Mouse (Mus musculus) megakaryocyte, embryonic 14.5 days (primary cell): ENCODE measurements around the gene Olfr175-ps1. TPM values are rescaled to one million over a fixed set of nuclear protein-coding genes. Genes with fewer than 3 reads are reported as not detected.

Experiments used
- H3K27me3 ChIP-seq: replicated peaks from 2 replicates; pipeline ENCODE3; 2012; ENCODE audit warnings: inconsistent platforms
- H3K36me3 ChIP-seq: replicated peaks from 2 replicates; pipeline ENCODE3; 2012; ENCODE audit warnings: low read length, inconsistent platforms, mixed read lengths
- H3K4me1 ChIP-seq: 2 replicates; pipeline ENCODE4 v1.6.1; 2012; ENCODE audit warnings: inconsistent platforms
- H3K4me3 ChIP-seq: replicated peaks from 2 replicates; pipeline ENCODE3; 2012; ENCODE audit warnings: moderate library complexity, mild to moderate bottlenecking, inconsistent platforms
- H3K9me3 ChIP-seq: 2 replicates; pipeline ENCODE4 v1.6.1; 2012; ENCODE audit warnings: inconsistent platforms
- FLI1 ChIP-seq: IDR thresholded peaks from 2 replicates; pipeline ENCODE4 v1.6.1; 2012; ENCODE audit warnings: low read length, inconsistent platforms, mixed read lengths
- GATA1 ChIP-seq: IDR thresholded peaks from 3 replicates; pipeline ENCODE4 v1.6.1; 2012; ENCODE audit warnings: mixed read lengths, low read length, inconsistent platforms, borderline replicate concordance
- polyA plus RNA-seq: library from polyadenylated mRNA; stranded (reverse); fragments of >175 nt; gene quantifications from 2 replicates; pipeline ENCODE4 v1.2.3, GENCODE M21; 2012; ENCODE audit warnings: low replicate concordance; ENCODE audit not compliant: insufficient read depth

The Olfr175-ps1 gene
- polyA plus RNA-seq, result not detected in 2 replicates

GRCm38 (mm10) chr16:58826732-58827319 lies at the start of gene Olfr175-ps1:
Gene Olfr175-ps1 (minus strand): TSS chr16:58826782.
- no peaks in the 10 kb centered on the region for H3K9me3 ChIP-seq
- H3K4me3 ChIP-seq, result no peak within 1 kb of the TSS
- H3K36me3 ChIP-seq, result no peaks in the 10 kb centered on the region
- H3K27me3 ChIP-seq, result no peaks in the 10 kb centered on the region
- TF ChIP-seq GATA1, result no peak
- no peak for TF ChIP-seq FLI1
- no peaks in the 10 kb centered on the region for H3K4me1 ChIP-seq

GRCm38 (mm10) chr16:58874668-58875067 lies 48.1 kb upstream of the Olfr175-ps1 start, which contains the start of gene Olfr177:
Gene Olfr177 (minus strand): TSS chr16:58874768.
- no peaks in the 10 kb centered on the region for H3K36me3 ChIP-seq
- no peak within 1 kb of the TSS for H3K4me3 ChIP-seq
- no peaks in the 10 kb centered on the region for H3K4me1 ChIP-seq
- H3K27me3 ChIP-seq, result no peaks in the 10 kb centered on the region
- no peak for TF ChIP-seq GATA1
- no peak for TF ChIP-seq FLI1
- no peaks in the 10 kb centered on the region for H3K9me3 ChIP-seq

DNA sequence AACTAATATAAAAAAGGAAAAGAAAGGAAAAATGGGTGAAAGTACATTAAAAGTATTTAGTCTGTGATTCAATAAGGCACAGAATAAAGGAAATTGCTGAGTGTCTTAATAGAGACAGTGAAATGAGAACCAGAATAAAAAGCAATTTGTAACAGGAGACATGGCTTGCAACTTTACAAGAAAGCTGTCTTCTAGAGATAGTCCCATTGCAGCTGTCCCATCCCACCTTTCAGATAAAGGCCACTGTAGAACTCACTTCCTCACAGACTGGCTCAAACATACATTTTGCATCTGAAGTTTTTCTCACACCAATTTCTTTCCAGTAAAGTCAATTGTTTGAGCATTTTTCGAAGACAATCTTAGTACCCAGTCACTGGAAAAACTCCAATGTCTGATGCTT lies 34.9 kb upstream of the Olfr175-ps1 start:
- Histone ChIP-seq H3K36me3 (no peaks in the 10 kb centered on the region), H3K27me3 (no peaks in the 10 kb centered on the region), H3K9me3 (no peaks in the 10 kb centered on the region), H3K4me1 (no peaks in the 10 kb centered on the region), H3K4me3 (no peak overlapping the region)
- TF ChIP-seq FLI1 (no peak), GATA1 (no peak)

DNA sequence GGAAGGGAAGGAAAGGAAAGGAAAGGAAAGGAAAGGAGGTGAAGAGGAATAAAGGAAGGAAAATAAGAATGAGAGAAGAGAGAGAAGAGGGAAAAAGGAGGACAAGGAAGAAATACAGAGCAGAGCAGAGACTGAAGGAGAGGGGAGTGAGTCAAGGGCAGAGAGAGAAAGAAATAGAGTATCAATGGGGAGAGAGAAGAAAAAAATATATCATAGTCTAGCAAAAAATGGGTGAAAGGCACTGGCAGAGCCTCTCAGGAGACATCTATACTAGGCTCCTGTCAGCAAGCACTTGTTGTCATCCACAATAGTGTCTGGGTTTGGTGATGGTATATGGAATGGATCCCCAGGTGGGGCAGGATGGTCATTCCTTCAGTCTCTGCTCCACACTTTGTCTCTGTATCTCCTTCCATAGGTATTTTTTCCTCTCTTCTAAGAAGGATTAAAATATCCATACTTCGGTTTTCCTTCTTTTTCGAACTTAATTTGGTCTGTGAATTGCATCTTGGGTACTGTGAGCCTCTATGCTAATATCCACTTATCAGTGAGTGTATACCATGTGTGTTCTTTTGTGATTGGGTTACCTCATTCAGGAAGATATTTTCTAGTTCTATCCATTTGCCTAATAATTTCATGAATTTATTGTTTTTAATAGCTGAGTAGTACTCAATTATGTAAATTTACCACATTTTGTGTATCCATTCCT lies 33.6 kb upstream of the Olfr175-ps1 start:
- Histone ChIP-seq H3K4me1 (no peaks in the 10 kb centered on the region), H3K9me3 (no peaks in the 10 kb centered on the region), H3K4me3 (no peak overlapping the region), H3K36me3 (no peaks in the 10 kb centered on the region), H3K27me3 (no peaks in the 10 kb centered on the region)
- no peak for TF ChIP-seq GATA1

DNA sequence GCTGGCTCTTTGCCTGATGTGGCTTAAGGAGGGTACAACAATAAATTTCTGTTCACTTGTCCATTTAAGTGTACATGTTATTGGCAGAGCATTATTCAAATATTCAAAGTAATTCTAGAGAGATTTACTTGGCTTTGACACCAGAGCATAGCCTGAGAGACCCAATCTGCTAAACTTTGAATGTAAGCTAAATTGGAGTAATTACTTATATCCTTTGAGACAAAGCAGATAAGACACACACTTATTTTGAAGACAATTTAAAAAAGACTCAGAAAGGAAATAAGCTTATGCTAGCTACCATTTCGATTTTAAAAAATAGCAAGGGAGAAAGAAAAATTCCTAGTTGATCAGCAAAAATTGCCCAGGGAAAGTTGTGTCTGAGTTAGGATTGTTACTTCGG lies 26.4 kb downstream of the Olfr175-ps1 start, which contains the start of gene Olfr173:
Gene Olfr173, minus strand, starts transcription at position 101 of the 400 bp plus-strand sequence.
- H3K4me3 ChIP-seq, result no peak within 1 kb of the TSS
- no peaks in the 10 kb centered on the region for H3K9me3 ChIP-seq
- H3K27me3 ChIP-seq, result no peaks in the 10 kb centered on the region
- H3K4me1 ChIP-seq, result no peaks in the 10 kb centered on the region
- TF ChIP-seq FLI1, result no peak
- no peak for TF ChIP-seq GATA1
- H3K36me3 ChIP-seq, result no peaks in the 10 kb centered on the region

Other genes with a start within 250 kb of the Olfr175-ps1 start
- not detected in 2 replicates for gene Gm813, start 209.8 kb downstream of the Olfr175-ps1 start, polyA plus RNA-seq
- gene E330017A01Rik, start 188.0 kb downstream of the Olfr175-ps1 start, polyA plus RNA-seq, result not detected in 2 replicates
- 3.4 and 14.3 TPM in 2 replicates for gene Cpox, start 156.5 kb downstream of the Olfr175-ps1 start, polyA plus RNA-seq
- not detected in 2 replicates for gene Gpr15, start 107.7 kb downstream of the Olfr175-ps1 start, polyA plus RNA-seq
- 1.00 and 2.3 TPM in 2 replicates for gene Cldnd1, start 98.9 kb downstream of the Olfr175-ps1 start, polyA plus RNA-seq
- 1.3 TPM in 1 of 2 replicates, not detected in the other for gene Olfr172, start 63.6 kb downstream of the Olfr175-ps1 start, polyA plus RNA-seq
- not detected in 2 replicates for gene Olfr173, start 26.5 kb downstream of the Olfr175-ps1 start, polyA plus RNA-seq
- not detected in 2 replicates for gene Olfr177, start 48.0 kb upstream of the Olfr175-ps1 start, polyA plus RNA-seq
- not detected in 2 replicates for gene Olfr178, start 65.3 kb upstream of the Olfr175-ps1 start, polyA plus RNA-seq
- not detected in 2 replicates for gene Olfr181, start 102.0 kb upstream of the Olfr175-ps1 start, polyA plus RNA-seq
- gene Olfr180, start 102.6 kb upstream of the Olfr175-ps1 start, polyA plus RNA-seq, result not detected in 2 replicates
- not detected in 2 replicates for gene Olfr183, start 168.6 kb upstream of the Olfr175-ps1 start, polyA plus RNA-seq
- gene Olfr186, start 203.5 kb upstream of the Olfr175-ps1 start, polyA plus RNA-seq, result not detected in 2 replicates
- not detected in 2 replicates for gene Olfr187, start 213.0 kb upstream of the Olfr175-ps1 start, polyA plus RNA-seq